Mouse (Mus musculus) cerebellum, adult 2 months (tissue): ENCODE results near the gene Angptl3. TPM values are rescaled to one million over a fixed set of nuclear protein-coding genes. Genes with fewer than 3 reads are reported as not detected.

Experiments
- DNase-seq, 2 experiments: peaks; one replicate each; pipeline ENCODE4 v3.0.0; 2021
- H3K27ac ChIP-seq: fragments of 200-500 bp; 2 replicates; pipeline ENCODE4 v1.5.1; 2012; ENCODE audit warnings: low read length, control low read depth, inconsistent platforms; ENCODE audit not compliant: insufficient read depth
- H3K27me3 ChIP-seq: fragments of 200-500 bp; 2 replicates; pipeline ENCODE4 v1.6.1; 2012; ENCODE audit warnings: inconsistent platforms, mild to moderate bottlenecking, low read length, moderate library complexity; ENCODE audit not compliant: control insufficient read depth, insufficient read depth
- H3K4me1 ChIP-seq: fragments of 200-500 bp; 2 replicates; pipeline ENCODE4 v1.6.1; 2011; ENCODE audit warnings: low read length; ENCODE audit not compliant: control insufficient read depth, insufficient read depth
- H3K4me3 ChIP-seq: fragments of 200-500 bp; replicated peaks from 2 replicates; pipeline ENCODE3; 2011; ENCODE audit warnings: mild to moderate bottlenecking, low read depth, low read length, control low read depth; ENCODE audit not compliant: insufficient read depth
- CTCF ChIP-seq: fragments of 200-500 bp; IDR thresholded peaks from 2 replicates; pipeline ENCODE4 v1.5.1; 2011; ENCODE audit warnings: low read depth, mild to moderate bottlenecking, control low read depth, low read length, moderate library complexity, borderline replicate concordance; ENCODE audit not compliant: insufficient read depth
- POLR2A ChIP-seq: fragments of 200-500 bp; IDR thresholded peaks from 2 replicates; pipeline ENCODE4 v1.6.1; 2011; ENCODE audit warnings: low read length, control low read depth, borderline replicate concordance; ENCODE audit not compliant: insufficient read depth
- WGBS: fragments of 180-500 bp; shearing (Covaris S2); methylation state at CpG from one replicate; pipeline ENCODE4 v1.1.7; 2018; 5-methylcytosine and 5-hydroxymethylcytosine counted together
- polyA plus RNA-seq: library from polyadenylated mRNA; depleted of rRNA; stranded (reverse); fragments of >200 nt; gene quantifications from 2 replicates; pipeline ENCODE4 v1.2.3, GENCODE M21; 2012; rRNA removed

Angptl3 gene
- polyA plus RNA-seq, result 0.30 and 0.39 TPM in 2 replicates

DNA sequence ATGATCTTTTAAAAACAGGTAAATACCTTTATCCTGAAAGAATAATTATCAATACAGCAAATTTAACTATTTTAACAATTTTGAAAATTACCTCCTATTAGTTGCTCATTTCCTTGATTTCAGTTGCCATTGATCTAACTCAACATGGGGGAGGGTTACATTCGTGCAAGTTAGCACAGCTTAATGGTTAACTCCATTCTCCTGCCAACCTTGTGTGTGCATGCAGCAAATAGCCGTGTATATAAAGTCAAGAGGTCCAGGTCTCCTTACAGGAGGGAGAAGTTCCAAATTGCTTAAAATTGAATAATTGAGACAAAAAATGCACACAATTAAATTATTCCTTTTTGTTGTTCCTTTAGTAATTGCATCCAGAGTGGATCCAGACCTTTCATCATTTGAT is at the start of gene Angptl3:
Gene Angptl3 (plus strand): TSS at position 269 of the 400 bp plus-strand sequence.
- DNase-seq, result no peak
- 82% methylated on average over 2 of the region's 2 CpGs for WGBS
- H3K27ac ChIP-seq, result no peak within 1 kb of the TSS

GRCm38 (mm10) chr4:98984701-98985100 is 46.1 kb upstream of the Angptl3 start:
- no peak overlapping the region for H3K4me3 ChIP-seq
- no peaks in the 10 kb centered on the region for H3K4me1 ChIP-seq
- WGBS, result 85% methylated on average over 8 of the region's 8 CpGs
- DNase-seq, result no peak
- H3K27me3 ChIP-seq, result no peaks in the 10 kb centered on the region
- no peak overlapping the region for H3K27ac ChIP-seq
- no peak for TF ChIP-seq POLR2A
- TF ChIP-seq CTCF, result no peak

More for the DNA sequence above, at the start of gene Angptl3:
- no peaks in the 10 kb centered on the region for H3K27me3 ChIP-seq
- no peaks in the 10 kb centered on the region for H3K4me1 ChIP-seq
- TF ChIP-seq CTCF, result no peak
- no peak for TF ChIP-seq POLR2A
- H3K4me3 ChIP-seq, result no peak within 1 kb of the TSS

GRCm38 (mm10) chr4:98993491-98993890 is 37.3 kb upstream of the Angptl3 start:
- H3K4me3 ChIP-seq, result no peak overlapping the region
- WGBS, result 79% methylated on average over 4 of the region's 4 CpGs

DNA sequence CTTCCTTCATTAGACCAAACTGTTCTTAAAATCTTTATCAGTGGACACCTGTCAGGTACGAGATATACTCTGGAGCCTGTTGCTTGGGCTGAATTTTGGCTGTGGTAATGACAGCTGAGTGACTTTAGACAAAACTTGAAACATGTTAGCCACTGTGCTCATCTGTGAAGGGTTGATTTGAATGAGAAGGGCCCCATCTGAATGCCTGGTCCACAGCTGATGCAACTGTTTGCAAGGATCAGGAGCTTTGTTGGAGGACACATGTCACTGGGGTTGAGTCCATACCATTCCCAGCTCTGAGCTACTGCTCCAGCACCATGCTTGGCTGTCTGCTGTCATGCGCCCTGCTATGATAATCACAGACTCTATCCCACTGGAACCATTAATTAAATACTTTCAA is 25.2 kb upstream of the Angptl3 start:
- no peak for TF ChIP-seq CTCF
- no peak for TF ChIP-seq POLR2A
- no peaks in the 10 kb centered on the region for H3K4me1 ChIP-seq
- no peak for DNase-seq
- no peak overlapping the region for H3K4me3 ChIP-seq
- 95% methylated on average over 2 of the region's 2 CpGs for WGBS
- no peak overlapping the region for H3K27ac ChIP-seq
- no peaks in the 10 kb centered on the region for H3K27me3 ChIP-seq

More at GRCm38 (mm10) chr4:98993491-98993890, 37.3 kb upstream of the Angptl3 start:
- no peaks in the 10 kb centered on the region for H3K4me1 ChIP-seq
- no peak for TF ChIP-seq CTCF
- TF ChIP-seq POLR2A, result no peak
- no peaks in the 10 kb centered on the region for H3K27me3 ChIP-seq
- DNase-seq, result no peak
- H3K27ac ChIP-seq, result no peak overlapping the region

DNA sequence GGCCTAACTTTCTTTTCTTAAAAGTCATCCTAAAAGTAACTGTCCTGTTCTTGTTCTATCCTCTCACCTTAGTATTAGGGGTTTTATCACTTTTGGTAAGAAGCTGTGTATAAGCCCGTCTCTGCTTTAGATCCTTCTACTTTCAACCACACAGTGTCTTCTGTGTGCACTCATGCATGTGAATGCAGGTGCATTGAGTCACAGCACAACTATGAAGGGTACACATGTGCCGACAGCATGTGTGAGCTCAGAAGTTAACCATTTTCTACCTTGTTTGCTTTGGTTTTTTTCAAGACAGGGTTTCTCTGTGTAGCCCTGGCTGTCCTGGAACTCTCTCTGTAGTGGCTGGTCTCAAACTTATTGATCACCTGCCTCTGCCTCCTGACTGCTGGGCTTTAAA is 24.4 kb upstream of the Angptl3 start:
- Histone ChIP-seq H3K4me3 (no peak overlapping the region), H3K4me1 (no peaks in the 10 kb centered on the region), H3K27me3 (no peaks in the 10 kb centered on the region), H3K27ac (no peak overlapping the region)
- WGBS, result 82% methylated on average over 2 of the region's 2 CpGs
- no peak for TF ChIP-seq POLR2A
- no peak for TF ChIP-seq CTCF
- DNase-seq, result no peak

DNA sequence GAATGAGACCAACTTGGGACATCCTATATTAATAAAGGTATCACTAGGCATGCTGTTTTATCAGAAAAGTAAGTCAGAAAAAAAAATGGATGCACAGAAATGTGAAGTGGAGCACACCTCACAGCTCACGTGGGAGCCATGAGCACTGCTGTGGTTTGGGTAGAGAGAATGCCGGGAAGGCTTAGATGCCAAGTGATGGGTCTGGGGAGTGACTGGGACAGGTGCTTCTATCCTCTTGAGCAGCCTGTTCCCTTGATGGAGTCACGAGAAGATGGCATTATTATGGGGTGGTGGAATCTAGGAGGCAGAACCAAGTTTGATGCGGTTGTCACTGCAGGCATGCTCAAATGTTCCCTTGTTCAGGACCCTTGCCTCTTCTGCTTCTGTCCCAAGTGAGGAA is 19.7 kb upstream of the Angptl3 start:
- no peak for TF ChIP-seq POLR2A
- no peak for TF ChIP-seq CTCF
- H3K27ac ChIP-seq, result no peak overlapping the region
- WGBS, result 91% methylated on average over 4 of the region's 4 CpGs
- H3K4me1 ChIP-seq, result no peaks in the 10 kb centered on the region
- H3K4me3 ChIP-seq, result no peak overlapping the region
- DNase-seq, result no peak
- H3K27me3 ChIP-seq, result no peaks in the 10 kb centered on the region

GRCm38 (mm10) chr4:99022221-99022620 is 8.5 kb upstream of the Angptl3 start:
- H3K27ac ChIP-seq, result no peak overlapping the region
- TF ChIP-seq CTCF, result no peak
- TF ChIP-seq POLR2A, result no peak
- DNase-seq, result no peak
- 90% methylated on average over 8 of the region's 8 CpGs for WGBS
- H3K27me3 ChIP-seq, result no peaks in the 10 kb centered on the region
- H3K4me1 ChIP-seq, result no peaks in the 10 kb centered on the region
- H3K4me3 ChIP-seq, result no peak overlapping the region

- TF ChIP-seq CTCF, result no peak
- no peak for TF ChIP-seq POLR2A
- Histone ChIP-seq H3K27me3 (no peaks in the 10 kb centered on the region), H3K4me1 (no peaks in the 10 kb centered on the region), H3K4me3 (no peak overlapping the region), H3K27ac (no peak overlapping the region)
- DNase-seq, result no peak
- 94% methylated on average over 5 of the region's 5 CpGs for WGBS
Measured at GRCm38 (mm10) chr4:99028377-99028776, 2.4 kb upstream of the Angptl3 start.

DNA sequence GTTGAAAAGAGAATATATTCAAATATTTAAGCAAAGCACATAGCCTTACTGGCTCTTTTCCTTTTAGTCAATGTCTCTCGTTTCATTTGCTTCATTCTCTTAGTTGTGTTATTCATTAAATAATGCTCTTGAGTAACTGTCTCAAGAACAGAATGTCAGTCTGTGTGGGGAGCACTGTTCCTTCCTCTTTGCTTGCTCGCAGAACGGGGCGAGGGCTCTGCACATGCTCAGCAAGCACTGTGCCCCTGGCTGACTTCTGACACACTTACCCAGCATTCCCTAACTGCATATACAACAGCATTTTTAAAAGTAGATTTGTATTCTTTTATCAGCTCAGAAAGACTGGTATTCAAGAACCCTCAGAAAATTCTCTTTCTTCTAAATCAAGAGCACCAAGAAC is 2.2 kb downstream of the Angptl3 start:
- WGBS, result 88% methylated on average over 4 of the region's 4 CpGs
- H3K4me1 ChIP-seq, result no peaks in the 10 kb centered on the region
- TF ChIP-seq CTCF (no peak), POLR2A (no peak)
- no peak for DNase-seq
- no peaks in the 10 kb centered on the region for H3K27me3 ChIP-seq
- no peak overlapping the region for H3K27ac ChIP-seq
- H3K4me3 ChIP-seq, result no peak overlapping the region
